Mouse (Mus musculus) hindbrain, embryonic 13.5 days (tissue): ENCODE measurements around the gene Sh3bgrl. TPM values are rescaled to one million over a fixed set of nuclear protein-coding genes. Genes with fewer than 3 reads are reported as not detected.
A peak's percentile ranks its signal among the peaks of the same experiment; 100 is the strongest.
"Not testable (repeated sequence)": the region's sequence is repeated elsewhere in the genome, so short reads cannot be mapped to it uniquely, and the experiment has no call there.

Source experiments
- ATAC-seq: fragments of 200-750 bp; cut with Nextera tagmentation; 2 replicates; pipeline ENCODE4 v1.8.0; 2017; ENCODE audit warnings: moderate TSS enrichment; ENCODE audit not compliant: low FRiP score
- H3K27ac ChIP-seq: fragments of 300-500 bp; sonication (generic); 2 replicates; pipeline ENCODE4 v1.5.1; 2015; ENCODE audit warnings: inconsistent platforms, mild to moderate bottlenecking, moderate library complexity
- H3K27me3 ChIP-seq: fragments of 300-500 bp; sonication (generic); 2 replicates; pipeline ENCODE4 v1.6.1; 2015; ENCODE audit warnings: mild to moderate bottlenecking, inconsistent platforms
- H3K36me3 ChIP-seq: fragments of 300-500 bp; sonication (generic); 2 replicates; pipeline ENCODE4 v1.6.1; 2015; ENCODE audit warnings: mild to moderate bottlenecking, inconsistent platforms
- H3K4me1 ChIP-seq: fragments of 300-500 bp; sonication (generic); replicated peaks from 2 replicates; pipeline ENCODE4 v1.6.1; 2015; ENCODE audit warnings: inconsistent platforms
- H3K4me2 ChIP-seq: fragments of 300-500 bp; sonication (generic); 2 replicates; pipeline ENCODE4 v1.6.1; 2015; ENCODE audit warnings: inconsistent platforms, mild to moderate bottlenecking, moderate library complexity
- H3K4me3 ChIP-seq: fragments of 300-500 bp; sonication (generic); 2 replicates; pipeline ENCODE4 v1.5.1; 2015; ENCODE audit warnings: mild to moderate bottlenecking, inconsistent platforms
- H3K9ac ChIP-seq: fragments of 300-500 bp; sonication (generic); 2 replicates; pipeline ENCODE4 v1.6.1; 2015; ENCODE audit warnings: mild to moderate bottlenecking, inconsistent platforms
- H3K9me3 ChIP-seq: fragments of 300-500 bp; sonication (generic); 2 replicates; pipeline ENCODE4 v1.6.1; 2016; ENCODE audit warnings: inconsistent platforms
- WGBS: fragments of 180-500 bp; shearing (Covaris S2); methylation state at CpG from one replicate; pipeline ENCODE4 v1.1.7; 2015; 5-methylcytosine and 5-hydroxymethylcytosine counted together
- polyA plus RNA-seq: library from polyadenylated mRNA; unstranded; fragments of >200 nt; fragmentation: Nextera tagmentation; extraction: Ambion mirVana; gene quantifications from 2 replicates; pipeline ENCODE4 v1.2.1, GENCODE M21; 2015

Gene Sh3bgrl
- polyA plus RNA-seq = 224 and 230 TPM in 2 replicates

- Histone ChIP-seq H3K36me3 (no peaks in the 10 kb centered on the region), H3K4me2 (peak within 1 kb of the TSS; percentile 51), H3K4me1 (no peaks in the 10 kb centered on the region), H3K27me3 (no peaks in the 10 kb centered on the region), H3K4me3 (peak within 1 kb of the TSS; percentile 49), H3K9me3 (no peaks in the 10 kb centered on the region), H3K27ac (peak within 1 kb of the TSS; percentile 89), H3K9ac (peak within 1 kb of the TSS; percentile 77)
- 15% methylated on average over 26 of the region's 26 CpGs for WGBS
- ATAC-seq = peak; percentile 98
Measured at GRCm38 (mm10) chrX:109095245-109096242, at the start of gene Sh3bgrl. TSS of gene Sh3bgrl (plus strand) at chrX:109095365.

GRCm38 (mm10) chrX:109047773-109048172, 47.4 kb upstream of the Sh3bgrl start:
- WGBS = 77% methylated on average over 1 of the region's 1 CpGs
- Histone ChIP-seq H3K4me1 (no peaks in the 10 kb centered on the region), H3K4me2 (no peak overlapping the region), H3K4me3 (no peak overlapping the region), H3K27me3 (no peaks in the 10 kb centered on the region), H3K9me3 (no peaks in the 10 kb centered on the region), H3K27ac (no peak overlapping the region), H3K36me3 (no peaks in the 10 kb centered on the region), H3K9ac (no peak overlapping the region)
- ATAC-seq = no peak

- H3K36me3 ChIP-seq = no peaks in the 10 kb centered on the region
- no peak overlapping the region for H3K9ac ChIP-seq
- no peak for ATAC-seq
- no peaks in the 10 kb centered on the region for H3K4me1 ChIP-seq
- H3K9me3 ChIP-seq = no peaks in the 10 kb centered on the region
- no peak overlapping the region for H3K4me2 ChIP-seq
- no peaks in the 10 kb centered on the region for H3K27me3 ChIP-seq
- H3K4me3 ChIP-seq = no peak overlapping the region
- H3K27ac ChIP-seq = no peak overlapping the region
- WGBS = 78% methylated on average over 3 of the region's 3 CpGs
Measured at GRCm38 (mm10) chrX:109071719-109072118, 23.4 kb upstream of the Sh3bgrl start.

GRCm38 (mm10) chrX:109075716-109076115, 19.4 kb upstream of the Sh3bgrl start:
- Histone ChIP-seq H3K36me3 (no peaks in the 10 kb centered on the region), H3K9ac (no peak overlapping the region), H3K4me1 (no peaks in the 10 kb centered on the region), H3K4me3 (no peak overlapping the region), H3K4me2 (no peak overlapping the region), H3K9me3 (no peaks in the 10 kb centered on the region), H3K27me3 (no peaks in the 10 kb centered on the region), H3K27ac (no peak overlapping the region)
- no peak for ATAC-seq
- WGBS = 79% methylated on average over 1 of the region's 1 CpGs

- H3K9me3 ChIP-seq = no peaks in the 10 kb centered on the region
- H3K4me3 ChIP-seq = no peak overlapping the region
- H3K9ac ChIP-seq = no peak overlapping the region
- H3K27me3 ChIP-seq = no peaks in the 10 kb centered on the region
- no peaks in the 10 kb centered on the region for H3K36me3 ChIP-seq
- ATAC-seq = no peak
- no peaks in the 10 kb centered on the region for H3K4me1 ChIP-seq
- WGBS = 16% methylated on average over 3 of the region's 3 CpGs
- no peak overlapping the region for H3K4me2 ChIP-seq
- H3K27ac ChIP-seq = no peak overlapping the region
Measured at GRCm38 (mm10) chrX:109076355-109076754, 18.8 kb upstream of the Sh3bgrl start.

GRCm38 (mm10) chrX:109079354-109079753, 15.8 kb upstream of the Sh3bgrl start:
- H3K9me3 ChIP-seq, H3K4me1 ChIP-seq, H3K27ac ChIP-seq, H3K4me2 ChIP-seq, H3K9ac ChIP-seq, H3K4me3 ChIP-seq, ATAC-seq, H3K27me3 ChIP-seq, H3K36me3 ChIP-seq: not testable (repeated sequence)
- 97% methylated on average over 4 of the region's 4 CpGs for WGBS

GRCm38 (mm10) chrX:109087073-109087472, 8.1 kb upstream of the Sh3bgrl start:
- Histone ChIP-seq H3K9ac (no peak overlapping the region), H3K27me3 (no peaks in the 10 kb centered on the region), H3K4me3 (no peak overlapping the region), H3K4me2 (no peak overlapping the region), H3K4me1 (no peaks in the 10 kb centered on the region), H3K27ac (no peak overlapping the region), H3K36me3 (no peaks in the 10 kb centered on the region), H3K9me3 (no peaks in the 10 kb centered on the region)
- ATAC-seq = no peak

- no peak; the same call in 1 of the 2 replicates for ATAC-seq
- 16% methylated on average over 4 of the region's 4 CpGs for WGBS
- H3K27me3 ChIP-seq = no peaks in the 10 kb centered on the region
- peak overlapping the region; percentile 49 for H3K4me3 ChIP-seq
- H3K27ac ChIP-seq = peak overlapping the region; percentile 89; the same call in 1 of the 2 replicates
- H3K4me1 ChIP-seq = no peaks in the 10 kb centered on the region
- H3K9ac ChIP-seq = peak overlapping the region; percentile 77
- H3K4me2 ChIP-seq = peak overlapping the region; percentile 51
- H3K9me3 ChIP-seq = no peaks in the 10 kb centered on the region
- no peaks in the 10 kb centered on the region for H3K36me3 ChIP-seq
Measured at GRCm38 (mm10) chrX:109094800-109095199, 365 bp upstream of the Sh3bgrl start.

GRCm38 (mm10) chrX:109098511-109098910, 3.3 kb downstream of the Sh3bgrl start:
- H3K4me1 ChIP-seq = no peaks in the 10 kb centered on the region
- no peaks in the 10 kb centered on the region for H3K27me3 ChIP-seq
- 77% methylated on average over 1 of the region's 1 CpGs for WGBS
- H3K9me3 ChIP-seq = no peaks in the 10 kb centered on the region
- H3K4me3 ChIP-seq = no peak overlapping the region
- ATAC-seq = no peak
- no peak overlapping the region for H3K4me2 ChIP-seq
- no peak overlapping the region for H3K27ac ChIP-seq
- H3K36me3 ChIP-seq = no peaks in the 10 kb centered on the region
- no peak overlapping the region for H3K9ac ChIP-seq

- Histone ChIP-seq H3K36me3 (no peaks in the 10 kb centered on the region), H3K9ac (no peak overlapping the region), H3K9me3 (no peaks in the 10 kb centered on the region), H3K4me3 (no peak overlapping the region), H3K4me2 (no peak overlapping the region), H3K4me1 (no peaks in the 10 kb centered on the region), H3K27me3 (no peaks in the 10 kb centered on the region), H3K27ac (no peak overlapping the region)
- WGBS = 79% methylated on average over 2 of the region's 2 CpGs
- no peak for ATAC-seq
Measured at GRCm38 (mm10) chrX:109100441-109100840, 5.3 kb downstream of the Sh3bgrl start.

GRCm38 (mm10) chrX:109108117-109108805, 13.1 kb downstream of the Sh3bgrl start:
- Histone ChIP-seq H3K36me3 (no peaks in the 10 kb centered on the region), H3K4me1 (peaks cover 2% of the 10 kb centered on the region; the same call in 1 of the 2 replicates), H3K4me2 (no peak overlapping the region), H3K4me3 (no peak overlapping the region), H3K27ac (no peak overlapping the region), H3K9ac (no peak overlapping the region), H3K27me3 (no peaks in the 10 kb centered on the region), H3K9me3 (no peaks in the 10 kb centered on the region)
- 29% methylated on average over 1 of the region's 1 CpGs for WGBS
- no peak for ATAC-seq

- H3K4me1 ChIP-seq = peaks cover 3% of the 10 kb centered on the region; the same call in 1 of the 2 replicates
- no peak overlapping the region for H3K4me2 ChIP-seq
- H3K9ac ChIP-seq = no peak overlapping the region
- no peak overlapping the region for H3K4me3 ChIP-seq
- no peaks in the 10 kb centered on the region for H3K9me3 ChIP-seq
- no peaks in the 10 kb centered on the region for H3K27me3 ChIP-seq
- WGBS = 59% methylated on average over 1 of the region's 1 CpGs
- peak overlapping the region; percentile 40; the same call in 1 of the 2 replicates for H3K27ac ChIP-seq
- no peaks in the 10 kb centered on the region for H3K36me3 ChIP-seq
- ATAC-seq = no peak
Measured at GRCm38 (mm10) chrX:109112885-109113284, 17.7 kb downstream of the Sh3bgrl start.
